Mouse (Mus musculus) MEL (cell line): Measurements from ENCODE around the gene Tbc1d10c.
A peak's percentile ranks its signal among the peaks of the same experiment; 100 is the strongest.

ENCODE experiments used
- CHD1 ChIP-seq: IDR thresholded peaks from 2 replicates; pipeline ENCODE4 v1.6.1; 2012; ENCODE audit warnings: low read depth, mild to moderate bottlenecking, inconsistent platforms, low read length, improper control_type of control experiment
- CTCF ChIP-seq, 3 experiments: IDR thresholded peaks in 2 of 3; conservative IDR thresholded peaks in 1 of 3; 2 replicates each; pipeline ENCODE4 v1.5.1; 2011 to 2012; ENCODE audit warnings: low read length in 3 of 3, low read depth in 2 of 3, mild to moderate bottlenecking in 2 of 3, improper control_type of control experiment in 1 of 3, inconsistent platforms in 1 of 3, mixed read lengths in 1 of 3, moderate library complexity in 1 of 3; ENCODE audit not compliant: control insufficient read depth in 1 of 3, insufficient read depth in 1 of 3, poor library complexity in 1 of 3, severe bottlenecking in 1 of 3
- EP300 ChIP-seq, 2 experiments: IDR thresholded peaks; 2 replicates each; pipeline ENCODE4 v1.6.1; 2011; ENCODE audit warnings: improper control_type of control experiment in 2 of 2, low read length in 2 of 2, low read depth in 1 of 2, mild to moderate bottlenecking in 1 of 2
- MAFK ChIP-seq: IDR thresholded peaks from 2 replicates; pipeline ENCODE4 v1.6.1; 2011; ENCODE audit warnings: low read depth, mild to moderate bottlenecking, low read length, improper control_type of control experiment, borderline replicate concordance
- MAX ChIP-seq: IDR thresholded peaks from 2 replicates; pipeline ENCODE4 v1.6.1; 2011; ENCODE audit warnings: low read length, improper control_type of control experiment
- MXI1 ChIP-seq: IDR thresholded peaks from 2 replicates; pipeline ENCODE4 v1.6.1; 2011; ENCODE audit warnings: mild to moderate bottlenecking, low read depth, low read length, improper control_type of control experiment
- POLR2A ChIP-seq, 2 experiments: IDR thresholded peaks; 2 replicates each; pipeline ENCODE4 v1.6.1; 2011 to 2012; ENCODE audit warnings: low read length in 2 of 2, mild to moderate bottlenecking in 2 of 2, control low read depth in 1 of 2, improper control_type of control experiment in 1 of 2, low read depth in 1 of 2, moderate library complexity in 1 of 2; ENCODE audit not compliant: control insufficient read depth in 1 of 2, insufficient read depth in 1 of 2, poor library complexity in 1 of 2
- TAL1 ChIP-seq: IDR thresholded peaks from 2 replicates; pipeline ENCODE4 v1.6.1; 2012; ENCODE audit warnings: mild to moderate bottlenecking, inconsistent platforms, low read length, moderate library complexity, mixed read lengths
- ZKSCAN1 ChIP-seq: IDR thresholded peaks from 2 replicates; pipeline ENCODE4 v1.6.1; 2012; ENCODE audit warnings: low read depth, mild to moderate bottlenecking, inconsistent platforms, low read length, improper control_type of control experiment, moderate library complexity

- TF ChIP-seq EP300 (IDR thresholded peaks at IDR 0.05; ENCODE audit: low read depth in 1 of 2, low read length in 2 of 2) (no peak), MAX (no peak), CHD1 (no peak), MAFK (no peak), POLR2A (IDR thresholded peaks at IDR 0.05; ENCODE audit: control insufficient read depth in 1 of 2, insufficient read depth in 1 of 2, low read depth in 1 of 2, low read length in 2 of 2, poor library complexity in 1 of 2) (no peak), TAL1 (no peak), CTCF (IDR thresholded peaks at IDR 0.05 in 2 of 3, conservative IDR thresholded peaks at IDR 0.05 in 1 of 3; ENCODE audit: control insufficient read depth in 1 of 3, insufficient read depth in 1 of 3, low read depth in 2 of 3, low read length in 3 of 3, poor library complexity in 1 of 3, severe bottlenecking in 1 of 3) (peak; percentile 27 to 50 (median 41); a peak in 5 of 6 replicates), MXI1 (no peak), ZKSCAN1 (no peak)
Measured at GRCm38 (mm10) chr19:4136463-4136862, 54.6 kb downstream of the Tbc1d10c start.
